Mouse (Mus musculus) intestine, embryonic 16.5 days (tissue): ENCODE measurements around the gene Eya4. TPM values are rescaled to one million over a fixed set of nuclear protein-coding genes. Genes with fewer than 3 reads are reported as not detected.

Experiments
- ATAC-seq: fragments of 200-750 bp; cut with Nextera tagmentation; 2 replicates; pipeline ENCODE4 v1.8.0; 2017; ENCODE audit warnings: moderate TSS enrichment, moderate library complexity
- H3K27ac ChIP-seq: fragments of 300-500 bp; sonication (generic); 2 replicates; pipeline ENCODE4 v1.5.1; 2014; ENCODE audit warnings: mild to moderate bottlenecking, low read length
- H3K27me3 ChIP-seq: fragments of 300-500 bp; sonication (generic); replicated peaks from 2 replicates; pipeline ENCODE4 v1.6.1; 2014; ENCODE audit warnings: low read length, control low read depth, mixed read lengths; ENCODE audit not compliant: control insufficient read depth, insufficient read depth
- H3K36me3 ChIP-seq: fragments of 300-500 bp; sonication (generic); 2 replicates; pipeline ENCODE4 v1.6.1; 2014; ENCODE audit warnings: low read length, control low read depth; ENCODE audit not compliant: control insufficient read depth, insufficient read depth
- H3K4me1 ChIP-seq: fragments of 300-500 bp; sonication (generic); 2 replicates; pipeline ENCODE4 v1.6.1; 2014; ENCODE audit warnings: low read length, control low read depth, mixed read lengths; ENCODE audit not compliant: control insufficient read depth, insufficient read depth
- H3K4me2 ChIP-seq: fragments of 300-500 bp; sonication (generic); 2 replicates; pipeline ENCODE4 v1.6.1; 2014; ENCODE audit warnings: low read depth, low read length, control low read depth
- H3K4me3 ChIP-seq: fragments of 300-500 bp; sonication (generic); 2 replicates; pipeline ENCODE4 v1.5.1; 2014; ENCODE audit warnings: mild to moderate bottlenecking, low read length
- H3K9ac ChIP-seq: fragments of 300-500 bp; sonication (generic); 2 replicates; pipeline ENCODE4 v1.6.1; 2014; ENCODE audit warnings: low read depth, low read length
- H3K9me3 ChIP-seq: fragments of 300-500 bp; sonication (generic); 2 replicates; pipeline ENCODE4 v1.6.1; 2016; ENCODE audit warnings: low read length, control low read depth; ENCODE audit not compliant: control insufficient read depth
- WGBS: fragments of 180-500 bp; shearing (Covaris S2); extraction: QIAGEN DNeasy Blood & Tissue Kit; methylation state at CpG from one replicate; pipeline ENCODE4 v1.1.7; 2014; 5-methylcytosine and 5-hydroxymethylcytosine counted together
- polyA plus RNA-seq: library from polyadenylated mRNA; unstranded; fragments of >200 nt; fragmentation: Nextera tagmentation; extraction: Ambion mirVana; gene quantifications from 2 replicates; pipeline ENCODE4 v1.2.1, GENCODE M21; 2015

Gene Eya4
- polyA plus RNA-seq, 1 experiment from 2014 or later = 0.71 TPM

- Histone ChIP-seq H3K9ac (no peak overlapping the region), H3K9me3 (no peaks in the 10 kb centered on the region), H3K36me3 (no peaks in the 10 kb centered on the region), H3K4me1 (no peaks in the 10 kb centered on the region), H3K4me2 (no peak overlapping the region), H3K27me3 (no peaks in the 10 kb centered on the region), H3K4me3 (no peak overlapping the region), H3K27ac (no peak overlapping the region)
- WGBS = 78% methylated on average over 1 of the region's 1 CpGs
- no peak for ATAC-seq
Observed at GRCm38 (mm10) chr10:23127947-23128346, 222.6 kb downstream of the Eya4 start.

DNA sequence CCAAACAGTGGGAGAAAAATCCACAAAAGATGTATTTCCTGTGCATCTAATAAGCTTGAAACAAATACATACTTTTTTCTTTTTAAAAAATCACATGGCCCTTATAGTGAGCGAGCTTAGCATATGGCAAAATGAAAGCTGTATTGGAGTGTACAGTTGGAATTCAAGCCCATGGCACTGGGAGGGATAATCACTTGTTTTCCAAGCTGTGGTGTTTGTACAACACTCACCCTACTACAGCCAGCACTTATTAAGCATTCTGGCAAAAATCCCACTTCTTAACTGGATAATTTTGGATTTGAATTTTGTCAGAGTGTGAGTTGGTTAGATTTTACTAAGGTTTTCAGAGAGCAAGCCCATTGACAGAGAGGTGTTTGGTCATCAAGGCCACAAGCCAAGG is 223.4 kb downstream of the Eya4 start:
- Histone ChIP-seq H3K4me2 (no peak overlapping the region), H3K36me3 (no peaks in the 10 kb centered on the region), H3K9me3 (no peaks in the 10 kb centered on the region), H3K27ac (no peak overlapping the region), H3K27me3 (no peaks in the 10 kb centered on the region), H3K4me3 (no peak overlapping the region), H3K4me1 (no peaks in the 10 kb centered on the region), H3K9ac (no peak overlapping the region)
- 68% methylated on average over 1 of the region's 1 CpGs for WGBS
- ATAC-seq = no peak

GRCm38 (mm10) chr10:23126529-23126928 is 224.1 kb downstream of the Eya4 start:
- H3K4me1 ChIP-seq = no peaks in the 10 kb centered on the region
- no peaks in the 10 kb centered on the region for H3K9me3 ChIP-seq
- 85% methylated on average over 5 of the region's 5 CpGs for WGBS
- H3K27ac ChIP-seq = no peak overlapping the region
- no peak for ATAC-seq
- H3K36me3 ChIP-seq = no peaks in the 10 kb centered on the region
- no peak overlapping the region for H3K4me2 ChIP-seq
- no peak overlapping the region for H3K4me3 ChIP-seq
- no peaks in the 10 kb centered on the region for H3K27me3 ChIP-seq
- H3K9ac ChIP-seq = no peak overlapping the region

GRCm38 (mm10) chr10:23120437-23120836 is 230.1 kb downstream of the Eya4 start:
- H3K4me2 ChIP-seq = no peak overlapping the region
- no peaks in the 10 kb centered on the region for H3K36me3 ChIP-seq

GRCm38 (mm10) chr10:23116786-23117410 is 233.7 kb downstream of the Eya4 start:
- Histone ChIP-seq H3K4me1 (no peaks in the 10 kb centered on the region), H3K4me3 (no peak overlapping the region), H3K36me3 (no peaks in the 10 kb centered on the region), H3K9ac (no peak overlapping the region), H3K4me2 (no peak overlapping the region), H3K27me3 (no peaks in the 10 kb centered on the region), H3K27ac (no peak overlapping the region), H3K9me3 (no peaks in the 10 kb centered on the region)
- ATAC-seq = no peak
- WGBS = 43% methylated on average over 10 of the region's 10 CpGs

More at GRCm38 (mm10) chr10:23120437-23120836, 230.1 kb downstream of the Eya4 start:
- 54% methylated on average over 2 of the region's 2 CpGs for WGBS
- no peaks in the 10 kb centered on the region for H3K4me1 ChIP-seq
- H3K27ac ChIP-seq = no peak overlapping the region
- H3K27me3 ChIP-seq = no peaks in the 10 kb centered on the region
- H3K4me3 ChIP-seq = no peak overlapping the region
- H3K9ac ChIP-seq = no peak overlapping the region
- no peaks in the 10 kb centered on the region for H3K9me3 ChIP-seq
- no peak for ATAC-seq

GRCm38 (mm10) chr10:23116063-23116462 is 234.5 kb downstream of the Eya4 start:
- no peak for ATAC-seq
- Histone ChIP-seq H3K9ac (no peak overlapping the region), H3K4me2 (no peak overlapping the region), H3K9me3 (no peaks in the 10 kb centered on the region), H3K27me3 (no peaks in the 10 kb centered on the region), H3K36me3 (no peaks in the 10 kb centered on the region), H3K4me3 (no peak overlapping the region), H3K27ac (no peak overlapping the region), H3K4me1 (no peaks in the 10 kb centered on the region)
- WGBS = 84% methylated on average over 8 of the region's 8 CpGs

DNA sequence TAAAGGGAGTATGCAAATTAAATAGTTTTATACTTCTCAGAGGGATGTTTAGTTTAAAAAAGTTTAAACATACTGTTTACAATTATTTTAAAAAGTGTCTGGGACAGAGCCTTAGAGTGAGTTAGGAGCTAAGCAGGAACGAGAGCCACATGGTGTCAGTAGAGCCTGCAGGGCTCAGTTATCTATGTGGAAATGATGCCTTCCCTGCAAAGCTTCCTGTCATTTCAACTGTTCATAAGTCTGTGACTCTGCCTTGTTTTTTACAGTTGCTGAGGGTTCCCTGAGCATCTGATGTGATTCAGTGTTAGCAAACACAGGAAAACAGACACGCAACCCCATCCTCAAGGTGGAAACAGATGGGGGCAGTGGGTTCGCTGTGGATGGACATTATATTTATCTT is 235.3 kb downstream of the Eya4 start:
- Histone ChIP-seq H3K36me3 (no peaks in the 10 kb centered on the region), H3K9ac (no peak overlapping the region), H3K27me3 (no peaks in the 10 kb centered on the region), H3K4me2 (no peak overlapping the region), H3K4me3 (no peak overlapping the region), H3K4me1 (no peaks in the 10 kb centered on the region), H3K27ac (no peak overlapping the region), H3K9me3 (no peaks in the 10 kb centered on the region)
- ATAC-seq = no peak
- WGBS = 62% methylated on average over 3 of the region's 3 CpGs

GRCm38 (mm10) chr10:23108122-23108521 is 242.5 kb downstream of the Eya4 start:
- Histone ChIP-seq H3K4me3 (no peak overlapping the region), H3K27me3 (no peaks in the 10 kb centered on the region), H3K9me3 (no peaks in the 10 kb centered on the region), H3K9ac (no peak overlapping the region), H3K4me1 (no peaks in the 10 kb centered on the region), H3K36me3 (no peaks in the 10 kb centered on the region), H3K27ac (no peak overlapping the region), H3K4me2 (no peak overlapping the region)
- 70% methylated on average over 4 of the region's 4 CpGs for WGBS
- ATAC-seq = no peak

- no peaks in the 10 kb centered on the region for H3K4me1 ChIP-seq
- H3K9me3 ChIP-seq = no peaks in the 10 kb centered on the region
- H3K36me3 ChIP-seq = no peaks in the 10 kb centered on the region
- 78% methylated on average over 7 of the region's 7 CpGs for WGBS
- ATAC-seq = no peak
- H3K4me3 ChIP-seq = no peak overlapping the region
- no peak overlapping the region for H3K9ac ChIP-seq
- H3K27me3 ChIP-seq = no peaks in the 10 kb centered on the region
- H3K27ac ChIP-seq = no peak overlapping the region
- H3K4me2 ChIP-seq = no peak overlapping the region
Observed at GRCm38 (mm10) chr10:23092517-23092916, 258.1 kb downstream of the Eya4 start.

DNA sequence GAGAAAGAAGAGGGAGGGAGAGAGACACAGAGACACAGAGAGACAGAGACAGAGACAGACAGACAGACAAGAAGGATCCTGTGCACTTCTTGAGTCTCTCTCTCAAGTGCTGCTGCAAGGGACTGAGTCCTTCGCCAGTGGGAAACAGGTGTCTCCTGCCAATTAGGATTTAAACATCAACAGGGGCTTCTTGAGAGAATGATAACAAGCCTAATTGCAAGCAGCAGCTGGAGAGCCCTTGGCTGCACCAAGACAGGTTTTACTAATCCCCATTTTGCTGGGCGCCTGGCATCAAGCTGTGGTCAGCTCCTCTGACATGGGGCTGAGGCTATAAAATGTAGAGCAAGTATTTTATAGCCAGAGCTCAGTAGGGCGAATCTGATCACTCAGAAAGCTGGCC is 259.0 kb downstream of the Eya4 start:
- H3K27me3 ChIP-seq = no peaks in the 10 kb centered on the region
- H3K36me3 ChIP-seq = no peaks in the 10 kb centered on the region
- H3K27ac ChIP-seq = no peak overlapping the region
- no peak overlapping the region for H3K9ac ChIP-seq
- no peak for ATAC-seq
- no peaks in the 10 kb centered on the region for H3K4me1 ChIP-seq
- 68% methylated on average over 3 of the region's 3 CpGs for WGBS
- no peak overlapping the region for H3K4me3 ChIP-seq
- no peaks in the 10 kb centered on the region for H3K9me3 ChIP-seq
- no peak overlapping the region for H3K4me2 ChIP-seq
